Mouse (Mus musculus) cortical plate, adult 2 months (tissue): ENCODE data around the gene Fgd6. TPM values are rescaled to one million over a fixed set of nuclear protein-coding genes. Genes with fewer than 3 reads are reported as not detected.

Experiments
- H3K27ac ChIP-seq: fragments of 200-500 bp; 2 replicates; pipeline ENCODE4 v1.5.1; 2012; ENCODE audit warnings: low read length, control low read depth, inconsistent platforms; ENCODE audit not compliant: insufficient read depth
- H3K4me1 ChIP-seq: fragments of 200-500 bp; 2 replicates; pipeline ENCODE4 v1.6.1; 2011; ENCODE audit warnings: low read length; ENCODE audit not compliant: control insufficient read depth, insufficient read depth
- H3K4me3 ChIP-seq: fragments of 200-500 bp; 2 replicates; pipeline ENCODE4 v1.5.1; 2011; ENCODE audit warnings: mild to moderate bottlenecking, low read length, control low read depth; ENCODE audit not compliant: insufficient read depth
- CTCF ChIP-seq: fragments of 200-500 bp; IDR thresholded peaks from 2 replicates; pipeline ENCODE4 v1.5.1; 2011; ENCODE audit warnings: mild to moderate bottlenecking, control low read depth, low read length; ENCODE audit not compliant: insufficient read depth; ENCODE audit errors: extremely low read depth
- POLR2A ChIP-seq: fragments of 200-500 bp; IDR thresholded peaks from 2 replicates; pipeline ENCODE4 v1.6.1; 2011; ENCODE audit warnings: mild to moderate bottlenecking, low read length, control low read depth; ENCODE audit not compliant: insufficient read depth; ENCODE audit errors: extremely low read depth
- polyA plus RNA-seq: library from polyadenylated mRNA; depleted of rRNA; stranded (reverse); fragments of >200 nt; gene quantifications from 2 replicates; pipeline ENCODE4 v1.2.3, GENCODE M21; 2012; rRNA removed

Gene Fgd6
- polyA plus RNA-seq, 1 experiment: 5.8 TPM

- Histone ChIP-seq H3K4me1 (no peaks in the 10 kb centered on the region), H3K27ac (no peak overlapping the region), H3K4me3 (no peak overlapping the region)
- TF ChIP-seq POLR2A: no peak
- TF ChIP-seq CTCF: no peak
Observed at GRCm38 (mm10) chr10:94164104-94164845, 128.5 kb downstream of the Fgd6 start.

GRCm38 (mm10) chr10:94165426-94165825 lies 129.6 kb downstream of the Fgd6 start:
- Histone ChIP-seq H3K4me1 (no peaks in the 10 kb centered on the region), H3K27ac (no peak overlapping the region), H3K4me3 (no peak overlapping the region)
- TF ChIP-seq CTCF (no peak), POLR2A (no peak)

- Histone ChIP-seq H3K4me1 (no peaks in the 10 kb centered on the region), H3K27ac (no peak overlapping the region), H3K4me3 (no peak overlapping the region)
- no peak for TF ChIP-seq CTCF
- no peak for TF ChIP-seq POLR2A
Observed at GRCm38 (mm10) chr10:94167051-94167750, 131.4 kb downstream of the Fgd6 start.

GRCm38 (mm10) chr10:94171440-94172130 lies 135.8 kb downstream of the Fgd6 start:
- no peak for TF ChIP-seq POLR2A
- TF ChIP-seq CTCF: no peak
- Histone ChIP-seq H3K4me1 (no peaks in the 10 kb centered on the region), H3K27ac (no peak overlapping the region), H3K4me3 (no peak overlapping the region)

- Histone ChIP-seq H3K27ac (no peak overlapping the region), H3K4me1 (no peaks in the 10 kb centered on the region), H3K4me3 (no peak overlapping the region)
- TF ChIP-seq POLR2A (no peak), CTCF (no peak)
Observed at GRCm38 (mm10) chr10:94172137-94172536, 136.3 kb downstream of the Fgd6 start.

GRCm38 (mm10) chr10:94172706-94173105 lies 136.9 kb downstream of the Fgd6 start:
- TF ChIP-seq POLR2A (no peak), CTCF (no peak)

GRCm38 (mm10) chr10:94174652-94175051 lies 138.9 kb downstream of the Fgd6 start:
- no peaks in the 10 kb centered on the region for H3K4me1 ChIP-seq
- no peak for TF ChIP-seq POLR2A
- no peak for TF ChIP-seq CTCF
- no peak overlapping the region for H3K27ac ChIP-seq
- H3K4me3 ChIP-seq: no peak overlapping the region

More at GRCm38 (mm10) chr10:94172706-94173105, 136.9 kb downstream of the Fgd6 start:
- no peaks in the 10 kb centered on the region for H3K4me1 ChIP-seq
- H3K27ac ChIP-seq: no peak overlapping the region
- no peak overlapping the region for H3K4me3 ChIP-seq

GRCm38 (mm10) chr10:94183199-94183598 lies 147.4 kb downstream of the Fgd6 start:
- no peaks in the 10 kb centered on the region for H3K4me1 ChIP-seq
- H3K4me3 ChIP-seq: no peak overlapping the region
- H3K27ac ChIP-seq: no peak overlapping the region
- TF ChIP-seq CTCF: no peak
- TF ChIP-seq POLR2A: no peak

Other genes with a start within 250 kb of the Fgd6 start
- not detected in 2 replicates for gene Usp44, start 204.4 kb upstream of the Fgd6 start, polyA plus RNA-seq
- 100 and 106 TPM in 2 replicates for gene Metap2, start 138.9 kb upstream of the Fgd6 start, polyA plus RNA-seq
- 38.9 TPM in 2 replicates for gene Vezt, start 184 bp upstream of the Fgd6 start, polyA plus RNA-seq
- 7.1 and 7.5 TPM in 2 replicates for gene Nr2c1, start 112.0 kb downstream of the Fgd6 start, polyA plus RNA-seq
- gene Ndufa12, start 162.7 kb downstream of the Fgd6 start, polyA plus RNA-seq: 225 and 233 TPM in 2 replicates